Mouse (Mus musculus) heart, adult 2 months (tissue): ENCODE results near the gene Pex10. TPM values are rescaled to one million over a fixed set of nuclear protein-coding genes. Genes with fewer than 3 reads are reported as not detected.
"Not testable (repeated sequence)": the region's sequence is repeated elsewhere in the genome, so short reads cannot be mapped to it uniquely, and the experiment has no call there.

Experiments used
- DNase-seq, 2 experiments: peaks; one replicate each; pipeline ENCODE4 v3.0.0; 2021
- H3K27ac ChIP-seq: fragments of 200-600 bp; 2 replicates; pipeline ENCODE4 v1.8.1; 2022
- H3K27me3 ChIP-seq: fragments of 200-500 bp; 2 replicates; pipeline ENCODE4 v1.6.1; 2012; ENCODE audit warnings: mild to moderate bottlenecking, low read length, inconsistent platforms, mixed read lengths; ENCODE audit not compliant: control insufficient read depth, insufficient read depth
- H3K36me3 ChIP-seq: fragments of 200-500 bp; 2 replicates; pipeline ENCODE4 v1.6.1; 2012; ENCODE audit warnings: low read length, inconsistent platforms; ENCODE audit not compliant: control insufficient read depth, insufficient read depth
- H3K4me1 ChIP-seq: fragments of 200-500 bp; 2 replicates; pipeline ENCODE4 v1.6.1; 2011; ENCODE audit warnings: low read length; ENCODE audit not compliant: control insufficient read depth, insufficient read depth
- H3K4me3 ChIP-seq: fragments of 200-600 bp; 2 replicates; pipeline ENCODE4 v1.8.1; 2022
- H3K79me2 ChIP-seq: fragments of 200-500 bp; replicated peaks from 2 replicates; pipeline ENCODE4 v1.6.1; 2012; ENCODE audit warnings: mild to moderate bottlenecking, inconsistent platforms, low read length, moderate library complexity, mixed read lengths; ENCODE audit not compliant: control insufficient read depth, insufficient read depth
- H3K9ac ChIP-seq: fragments of 200-500 bp; 2 replicates; pipeline ENCODE4 v1.6.1; 2012; ENCODE audit warnings: low read depth, mild to moderate bottlenecking, control low read depth, inconsistent platforms, low read length, mixed read lengths
- CTCF ChIP-seq: fragments of 200-600 bp; IDR thresholded peaks from 2 replicates; pipeline ENCODE4 v1.8.1; 2022; ENCODE audit warnings: antibody characterized with exemption, mild to moderate bottlenecking, moderate library complexity
- EP300 ChIP-seq: fragments of 200-500 bp; IDR thresholded peaks from 2 replicates; pipeline ENCODE4 v1.6.1; 2011; ENCODE audit warnings: low read depth, low read length, control low read depth; ENCODE audit not compliant: insufficient read depth
- POLR2A ChIP-seq: fragments of 200-500 bp; IDR thresholded peaks from 2 replicates; pipeline ENCODE4 v1.6.1; 2011; ENCODE audit warnings: mild to moderate bottlenecking, low read depth, low read length, control low read depth; ENCODE audit not compliant: insufficient read depth
- WGBS: fragments of 180-500 bp; shearing (Covaris S2); methylation state at CpG from one replicate; pipeline ENCODE4 v1.1.7; 2018; 5-methylcytosine and 5-hydroxymethylcytosine counted together
- intact Hi-C: fragments of 180-260 bp; cut with DNase I; formaldehyde crosslinking; loops from one replicate; pipeline ENCODE4 v1.15.1; 2025
- polyA plus RNA-seq: library from polyadenylated mRNA; depleted of rRNA; stranded (reverse); fragments of >200 nt; gene quantifications from 2 replicates; pipeline ENCODE4 v1.2.3, GENCODE M21; 2012
- total RNA-seq, 2 experiments: library from RNA; stranded (reverse); gene quantifications; 2 replicates each; pipeline ENCODE4 v1.2.3; 2021

Pex10 gene
- total and polyA plus RNA-seq, 3 experiments, result 18.4 to 26.5 (median 19.4) TPM

DNA sequence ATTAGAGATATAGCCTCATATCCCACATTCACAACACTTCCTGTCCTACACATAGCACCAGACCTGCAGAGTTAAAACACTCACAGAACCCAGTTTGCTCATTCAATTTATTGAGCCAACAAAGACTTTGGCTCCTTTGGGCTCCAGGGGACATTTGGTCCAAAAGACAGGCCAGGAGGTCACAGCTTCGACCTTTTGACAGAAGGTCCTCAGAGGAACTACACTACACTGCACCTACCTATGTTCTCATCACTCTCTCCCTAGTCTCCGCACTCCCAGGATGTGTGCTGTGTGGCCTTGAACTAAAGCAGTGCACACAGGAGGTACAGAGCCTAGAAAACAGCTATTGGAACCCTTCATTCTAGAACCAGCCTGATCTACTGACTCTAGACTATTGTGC is 9.0 kb downstream of the Pex10 start:
- 90% methylated on average over 2 of the region's 2 CpGs for WGBS
- no peak for DNase-seq
- intact Hi-C loops, result no loop called here
- TF ChIP-seq EP300, result no peak
- TF ChIP-seq POLR2A, result no peak
- TF ChIP-seq CTCF, result no peak
- no peak overlapping the region for H3K27ac ChIP-seq
- H3K9ac ChIP-seq, result no peak overlapping the region
- no peaks in the 10 kb centered on the region for H3K4me1 ChIP-seq
- H3K27me3 ChIP-seq, result no peaks in the 10 kb centered on the region
- H3K4me3 ChIP-seq, result no peak overlapping the region
- no peaks in the 10 kb centered on the region; the same call in 1 of the 2 replicates for H3K79me2 ChIP-seq
- H3K36me3 ChIP-seq, result no peaks in the 10 kb centered on the region

DNA sequence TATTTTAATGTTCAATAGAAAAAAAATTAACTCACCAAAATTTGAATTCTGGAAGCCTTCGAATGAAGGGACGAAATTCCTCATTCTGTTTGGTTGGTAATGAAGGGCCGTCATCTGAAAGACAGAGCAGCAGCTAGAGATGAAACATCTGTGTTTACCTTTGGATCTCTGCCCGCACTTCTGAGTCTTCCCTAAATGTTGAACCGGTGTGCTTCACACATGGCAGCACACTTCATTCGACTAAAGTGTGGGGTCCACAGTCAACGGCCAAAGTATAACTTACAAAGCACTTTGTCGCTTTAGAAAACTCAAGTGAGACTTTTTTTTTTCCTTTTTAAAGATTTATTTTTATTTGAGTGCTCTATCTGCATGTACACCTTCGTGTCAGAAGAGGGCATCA is 9.9 kb downstream of the Pex10 start:
- Histone ChIP-seq H3K27me3 (no peaks in the 10 kb centered on the region), H3K9ac (no peak overlapping the region), H3K27ac (no peak overlapping the region), H3K4me1 (no peaks in the 10 kb centered on the region), H3K79me2 (no peaks in the 10 kb centered on the region; the same call in 1 of the 2 replicates), H3K36me3 (no peaks in the 10 kb centered on the region), H3K4me3 (no peak overlapping the region)
- no peak for DNase-seq
- TF ChIP-seq EP300 (no peak), POLR2A (no peak), CTCF (no peak)
- 78% methylated on average over 9 of the region's 9 CpGs for WGBS
- intact Hi-C loops, result no loop called here

DNA sequence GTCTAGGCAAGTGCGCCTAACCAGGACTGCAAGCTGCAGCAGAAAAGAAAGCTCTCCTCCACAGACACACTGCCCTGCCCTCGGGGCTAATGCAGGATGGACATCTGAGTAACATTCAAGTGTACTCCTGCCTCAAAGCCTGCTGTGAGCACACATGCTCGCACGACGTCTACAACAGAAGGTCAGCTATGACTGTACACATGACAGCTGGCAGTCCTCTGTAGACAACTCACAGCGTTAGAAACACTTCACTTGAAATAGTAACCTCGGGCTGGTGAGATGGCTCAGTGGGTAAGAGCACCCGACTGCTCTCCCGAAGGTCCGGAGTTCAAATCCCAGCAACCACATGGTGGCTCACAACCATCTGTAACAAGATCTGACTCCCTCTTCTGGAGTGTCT is 12.0 kb downstream of the Pex10 start:
- H3K27me3 ChIP-seq, H3K27ac ChIP-seq, intact Hi-C loops, H3K4me3 ChIP-seq, H3K9ac ChIP-seq, H3K36me3 ChIP-seq, DNase-seq, H3K79me2 ChIP-seq, H3K4me1 ChIP-seq: not testable (repeated sequence)
- 80% methylated on average over 10 of the region's 10 CpGs for WGBS

DNA sequence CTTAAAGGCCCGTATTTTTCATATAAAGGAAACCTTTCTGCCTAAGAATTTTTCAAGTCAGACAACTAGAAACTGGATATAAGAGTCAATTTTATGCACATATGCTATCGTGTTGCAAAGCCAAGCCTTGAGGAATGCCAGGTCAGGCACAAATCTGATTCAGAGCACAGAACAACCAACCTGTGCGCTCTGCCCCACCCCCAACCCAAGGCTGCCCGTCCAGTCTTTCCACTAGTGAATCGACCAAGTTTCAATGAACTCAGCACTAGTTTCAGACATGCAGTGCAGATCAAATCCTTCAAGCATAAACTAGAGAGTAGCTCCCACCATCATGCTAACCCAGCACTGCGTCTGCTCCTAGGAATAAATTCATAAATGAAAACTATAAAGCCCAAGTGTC is 12.8 kb downstream of the Pex10 start:
- H3K27ac ChIP-seq, result no peak overlapping the region
- H3K79me2 ChIP-seq, result peaks cover 3% of the 10 kb centered on the region
- 86% methylated on average over 6 of the region's 6 CpGs for WGBS
- H3K27me3 ChIP-seq, result no peaks in the 10 kb centered on the region
- intact Hi-C loops, result no loop called here
- H3K36me3 ChIP-seq, result no peaks in the 10 kb centered on the region
- no peak overlapping the region for H3K9ac ChIP-seq
- TF ChIP-seq CTCF, result no peak
- TF ChIP-seq EP300, result no peak
- TF ChIP-seq POLR2A, result no peak
- H3K4me3 ChIP-seq, result no peak overlapping the region
- DNase-seq, result no peak
- H3K4me1 ChIP-seq, result peaks cover 10% of the 10 kb centered on the region

DNA sequence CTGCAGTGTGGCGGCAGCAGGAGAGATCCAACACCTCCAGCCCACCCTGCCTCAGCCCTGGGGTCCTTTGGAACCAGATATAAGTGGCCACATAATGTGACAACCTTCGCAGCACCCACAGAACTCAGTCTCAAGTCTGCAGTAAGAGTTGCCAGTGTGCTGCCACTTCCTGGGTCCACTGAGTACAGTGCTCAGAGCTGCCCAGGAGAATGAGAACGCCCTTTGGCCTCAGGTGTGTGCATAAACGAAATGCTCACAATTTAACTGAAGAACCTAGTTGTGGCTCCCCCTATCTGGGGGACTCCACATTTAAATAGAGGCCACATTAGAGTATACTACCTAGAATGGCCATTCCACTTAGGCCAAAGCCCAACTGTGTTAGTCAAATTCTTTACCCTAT is 16.7 kb downstream of the Pex10 start:
- Histone ChIP-seq H3K4me1 (peaks cover 17% of the 10 kb centered on the region), H3K36me3 (no peaks in the 10 kb centered on the region), H3K79me2 (peaks cover 8% of the 10 kb centered on the region), H3K27me3 (no peaks in the 10 kb centered on the region), H3K27ac (no peak overlapping the region), H3K9ac (no peak overlapping the region), H3K4me3 (no peak overlapping the region)
- TF ChIP-seq EP300 (no peak), CTCF (no peak), POLR2A (no peak)
- DNase-seq, result no peak
- WGBS, result 82% methylated on average over 4 of the region's 4 CpGs
- intact Hi-C loops, result no loop called here

DNA sequence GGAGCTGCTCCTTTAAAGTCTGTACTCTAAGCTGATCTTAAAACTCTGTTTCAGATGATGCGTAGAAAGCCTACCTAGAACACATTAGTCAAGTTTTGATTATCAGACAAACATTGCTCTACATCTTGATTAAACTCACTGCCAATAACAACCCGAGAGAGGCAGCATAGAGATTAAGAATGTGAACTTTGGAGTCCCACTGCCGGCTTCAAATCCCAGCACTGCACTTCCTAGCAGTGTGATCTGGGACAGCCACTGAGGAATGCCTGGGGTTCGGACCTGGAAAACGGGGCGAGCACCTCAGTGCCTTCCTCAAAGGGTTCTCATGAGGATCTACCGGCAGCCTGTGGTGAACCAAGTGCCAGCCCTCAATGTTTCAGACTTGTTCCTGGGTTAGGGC is 17.5 kb downstream of the Pex10 start:
- H3K79me2 ChIP-seq, result peaks cover 8% of the 10 kb centered on the region
- H3K9ac ChIP-seq, result 0 out of 2 replicates have a peak overlapping the region, but pooled peaks have one; percentile 14
- peaks cover 17% of the 10 kb centered on the region for H3K4me1 ChIP-seq
- WGBS, result 72% methylated on average over 7 of the region's 7 CpGs
- no peaks in the 10 kb centered on the region for H3K27me3 ChIP-seq
- H3K4me3 ChIP-seq, result no peak overlapping the region
- intact Hi-C loops, result no loop called here
- no peak for TF ChIP-seq POLR2A
- H3K27ac ChIP-seq, result no peak overlapping the region
- DNase-seq, result no peak
- H3K36me3 ChIP-seq, result no peaks in the 10 kb centered on the region
